Mouse (Mus musculus) hindbrain, embryonic 15.5 days (tissue): ENCODE results near the gene Pkp3. TPM values are rescaled to one million over a fixed set of nuclear protein-coding genes. Genes with fewer than 3 reads are reported as not detected.
A peak's percentile ranks its signal among the peaks of the same experiment; 100 is the strongest.

Source experiments
- ATAC-seq: fragments of 200-750 bp; cut with Nextera tagmentation; 2 replicates; pipeline ENCODE4 v1.8.0; 2017; ENCODE audit warnings: low read depth, moderate number of reproducible peaks, moderate TSS enrichment; ENCODE audit not compliant: low FRiP score
- H3K27ac ChIP-seq: fragments of 300-500 bp; sonication (generic); replicated peaks from 2 replicates; pipeline ENCODE4 v1.5.1; 2015; ENCODE audit warnings: mild to moderate bottlenecking, inconsistent platforms
- H3K27me3 ChIP-seq: fragments of 300-500 bp; sonication (generic); 2 replicates; pipeline ENCODE4 v1.6.1; 2015; ENCODE audit warnings: control low read depth, inconsistent platforms
- H3K36me3 ChIP-seq: fragments of 300-500 bp; sonication (generic); 2 replicates; pipeline ENCODE4 v1.6.1; 2015; ENCODE audit warnings: control low read depth, inconsistent platforms
- H3K4me1 ChIP-seq: fragments of 300-500 bp; sonication (generic); replicated peaks from 2 replicates; pipeline ENCODE4 v1.6.1; 2015; ENCODE audit warnings: control low read depth, inconsistent platforms
- H3K4me2 ChIP-seq: fragments of 300-500 bp; sonication (generic); 2 replicates; pipeline ENCODE4 v1.6.1; 2015; ENCODE audit warnings: moderate library complexity, mild to moderate bottlenecking, inconsistent platforms
- H3K4me3 ChIP-seq: fragments of 300-500 bp; sonication (generic); 2 replicates; pipeline ENCODE4 v1.5.1; 2015; ENCODE audit warnings: mild to moderate bottlenecking, inconsistent platforms
- H3K9ac ChIP-seq: fragments of 300-500 bp; sonication (generic); 2 replicates; pipeline ENCODE4 v1.6.1; 2015; ENCODE audit warnings: inconsistent platforms
- H3K9me3 ChIP-seq: fragments of 300-500 bp; sonication (generic); 2 replicates; pipeline ENCODE4 v1.6.1; 2016; ENCODE audit warnings: control low read depth, inconsistent platforms
- WGBS: fragments of 180-500 bp; shearing (Covaris S2); methylation state at CpG from one replicate; pipeline ENCODE4 v1.1.7; 2015; 5-methylcytosine and 5-hydroxymethylcytosine counted together
- polyA plus RNA-seq: library from polyadenylated mRNA; unstranded; fragments of >200 nt; fragmentation: Nextera tagmentation; extraction: Ambion mirVana; gene quantifications from 2 replicates; pipeline ENCODE4 v1.2.1, GENCODE M21; 2015

Pkp3 gene
- polyA plus RNA-seq, 1 experiment from 2014 or later, result 0.29 TPM

DNA sequence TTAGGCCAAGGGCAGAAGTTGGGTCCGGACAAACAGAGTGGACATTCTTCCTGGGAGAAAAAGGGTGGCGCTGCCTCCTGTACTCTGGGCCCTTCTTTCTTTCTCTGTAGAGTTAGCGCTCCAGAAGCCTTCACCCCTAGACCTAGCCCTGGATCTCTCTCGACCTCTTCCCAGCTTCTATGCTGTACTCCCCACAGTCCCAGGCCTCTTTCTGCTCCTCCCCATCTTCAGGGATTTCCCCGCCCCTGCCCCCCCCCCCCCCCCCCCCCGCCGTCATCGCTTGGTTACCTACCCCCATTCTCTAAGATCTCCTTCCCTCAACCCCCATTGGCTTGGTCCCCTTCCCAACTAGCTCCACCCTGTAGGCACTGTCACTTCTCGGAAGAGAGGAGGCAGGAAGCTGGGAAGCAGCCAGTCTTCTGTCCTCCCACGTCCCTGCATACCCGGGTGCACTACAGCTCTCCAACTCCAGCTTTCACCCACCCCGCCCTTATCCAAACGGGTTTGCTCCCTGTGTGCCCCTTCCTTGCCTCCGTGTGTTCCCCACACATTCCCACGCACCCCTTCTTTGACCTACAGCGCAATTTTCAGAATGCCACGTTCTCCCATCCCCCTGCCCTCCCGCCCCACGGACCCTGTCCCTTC lies 30.3 kb upstream of the Pkp3 start:
- Histone ChIP-seq H3K36me3 (no peaks in the 10 kb centered on the region), H3K27me3 (no peaks in the 10 kb centered on the region), H3K4me3 (peak overlapping the region; percentile 44), H3K4me2 (peak overlapping the region; percentile 92), H3K9me3 (no peaks in the 10 kb centered on the region), H3K27ac (peak overlapping the region; percentile 76), H3K4me1 (peaks cover 14% of the 10 kb centered on the region), H3K9ac (peak overlapping the region; percentile 51)
- WGBS, result 7% methylated on average over 15 of the region's 19 CpGs
- ATAC-seq, result peak; percentile 90

GRCm38 (mm10) chr7:141048226-141049218 lies 29.5 kb upstream of the Pkp3 start:
- peak; percentile 91 for ATAC-seq
- no peaks in the 10 kb centered on the region for H3K36me3 ChIP-seq
- peak overlapping the region; percentile 51 for H3K9ac ChIP-seq
- H3K27ac ChIP-seq, result peak overlapping the region; percentile 76
- WGBS, result 10% methylated on average over 21 of the region's 21 CpGs
- no peaks in the 10 kb centered on the region for H3K9me3 ChIP-seq
- peaks cover 14% of the 10 kb centered on the region for H3K4me1 ChIP-seq
- H3K4me3 ChIP-seq, result peak overlapping the region; percentile 44
- peak overlapping the region; percentile 92 for H3K4me2 ChIP-seq
- H3K27me3 ChIP-seq, result no peaks in the 10 kb centered on the region

GRCm38 (mm10) chr7:141049326-141049725 lies 28.7 kb upstream of the Pkp3 start:
- Histone ChIP-seq H3K9ac (no peak overlapping the region), H3K4me2 (no peak overlapping the region), H3K27me3 (no peaks in the 10 kb centered on the region), H3K36me3 (no peaks in the 10 kb centered on the region), H3K27ac (no peak overlapping the region), H3K9me3 (no peaks in the 10 kb centered on the region), H3K4me1 (peaks cover 14% of the 10 kb centered on the region), H3K4me3 (no peak overlapping the region)
- no peak for ATAC-seq
- 82% methylated on average over 2 of the region's 2 CpGs for WGBS

DNA sequence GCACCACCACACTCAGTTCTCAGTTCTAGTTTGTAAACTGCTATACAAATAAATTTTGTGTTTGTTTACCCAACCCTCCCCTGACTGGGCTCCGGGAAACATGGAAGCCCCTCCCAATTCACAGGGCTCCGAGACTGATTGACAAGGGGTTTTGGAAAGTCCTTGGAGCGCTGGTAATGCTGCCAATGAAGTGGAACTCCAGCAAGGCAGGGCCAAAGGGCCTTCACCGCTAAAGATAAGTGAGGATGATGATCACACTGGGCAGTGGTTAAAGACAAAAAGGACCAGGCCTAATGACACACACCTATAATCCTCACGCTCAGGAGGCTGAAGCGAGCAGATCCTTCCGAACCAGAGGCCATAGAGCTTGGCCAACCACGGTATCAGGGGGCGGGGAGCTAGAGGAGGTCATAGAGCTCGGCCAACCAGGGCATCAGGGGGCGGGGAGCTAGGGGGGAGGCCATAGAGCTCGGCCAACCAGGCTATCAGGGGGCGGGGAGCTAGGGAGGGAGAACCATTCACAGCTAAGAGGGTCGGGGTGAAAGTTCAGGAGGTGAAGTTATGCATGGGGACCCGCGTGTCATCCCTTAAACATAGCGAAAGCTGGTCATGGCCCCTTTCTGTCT lies 26.8 kb upstream of the Pkp3 start:
- H3K27ac ChIP-seq, result no peak overlapping the region
- no peaks in the 10 kb centered on the region for H3K36me3 ChIP-seq
- H3K9me3 ChIP-seq, result no peaks in the 10 kb centered on the region
- WGBS, result 69% methylated on average over 17 of the region's 17 CpGs
- H3K4me2 ChIP-seq, result no peak overlapping the region
- no peak for ATAC-seq
- no peaks in the 10 kb centered on the region for H3K27me3 ChIP-seq
- no peak overlapping the region for H3K9ac ChIP-seq
- H3K4me1 ChIP-seq, result peaks cover 14% of the 10 kb centered on the region
- H3K4me3 ChIP-seq, result no peak overlapping the region

DNA sequence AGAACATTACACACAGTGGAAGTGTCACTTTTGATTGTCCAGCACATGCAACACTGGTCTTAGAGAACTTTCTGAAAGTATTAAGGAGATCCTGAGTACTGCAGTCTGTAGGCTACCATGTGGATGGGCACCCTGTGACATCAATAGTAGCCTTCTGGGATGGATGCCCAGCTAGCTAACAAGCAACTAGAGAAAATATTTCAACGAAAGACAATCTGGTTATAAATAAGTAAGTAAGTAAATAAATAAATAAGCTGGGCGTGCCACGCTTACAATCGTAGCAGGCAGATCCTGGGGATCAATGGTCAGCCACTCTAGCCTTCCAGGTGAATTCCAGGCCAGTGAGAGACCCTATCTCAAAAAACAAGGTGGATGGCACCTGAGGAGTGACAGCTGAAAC lies 26.0 kb upstream of the Pkp3 start:
- no peak overlapping the region for H3K4me2 ChIP-seq
- WGBS, result 96% methylated on average over 4 of the region's 4 CpGs
- H3K36me3 ChIP-seq, result no peaks in the 10 kb centered on the region
- no peak overlapping the region for H3K27ac ChIP-seq
- H3K27me3 ChIP-seq, result no peaks in the 10 kb centered on the region
- H3K4me1 ChIP-seq, result peaks cover 14% of the 10 kb centered on the region
- no peak overlapping the region for H3K4me3 ChIP-seq
- no peaks in the 10 kb centered on the region for H3K9me3 ChIP-seq
- no peak overlapping the region for H3K9ac ChIP-seq
- no peak for ATAC-seq

GRCm38 (mm10) chr7:141052421-141052820 lies 25.6 kb upstream of the Pkp3 start:
- Histone ChIP-seq H3K4me1 (peaks cover 11% of the 10 kb centered on the region), H3K4me3 (no peak overlapping the region), H3K36me3 (no peaks in the 10 kb centered on the region), H3K27me3 (no peaks in the 10 kb centered on the region), H3K9me3 (no peaks in the 10 kb centered on the region), H3K9ac (no peak overlapping the region), H3K27ac (no peak overlapping the region), H3K4me2 (no peak overlapping the region)
- ATAC-seq, result no peak
- WGBS, result 86% methylated on average over 2 of the region's 2 CpGs

DNA sequence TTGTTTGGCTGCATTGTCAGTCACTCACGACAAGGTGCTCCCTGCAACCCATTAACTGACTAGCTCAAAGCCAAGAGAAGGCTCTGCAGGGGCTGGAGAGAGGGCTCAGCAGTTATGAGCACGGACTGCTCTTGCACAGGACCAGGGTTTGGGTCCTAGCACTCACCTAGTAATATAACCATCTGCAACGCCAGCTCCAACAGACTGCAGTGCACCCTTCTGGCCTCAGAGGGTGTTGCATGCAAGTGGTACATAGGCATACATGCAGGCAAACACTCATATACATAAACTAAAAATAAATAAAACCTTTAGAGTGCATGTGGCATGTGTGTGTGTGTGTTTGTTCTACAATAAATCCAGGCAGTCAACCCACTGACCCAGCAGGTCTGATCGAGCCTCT lies 22.2 kb upstream of the Pkp3 start:
- H3K27ac ChIP-seq, result no peak overlapping the region
- H3K9me3 ChIP-seq, result no peaks in the 10 kb centered on the region
- H3K4me3 ChIP-seq, result no peak overlapping the region
- WGBS, result 89% methylated on average over 4 of the region's 4 CpGs
- no peaks in the 10 kb centered on the region for H3K27me3 ChIP-seq
- no peak overlapping the region for H3K4me2 ChIP-seq
- peaks cover 16% of the 10 kb centered on the region for H3K4me1 ChIP-seq
- H3K36me3 ChIP-seq, result no peaks in the 10 kb centered on the region
- no peak for ATAC-seq
- H3K9ac ChIP-seq, result no peak overlapping the region

- H3K4me1 ChIP-seq, result peaks cover 21% of the 10 kb centered on the region
- no peaks in the 10 kb centered on the region for H3K27me3 ChIP-seq
- no peak for ATAC-seq
- 91% methylated on average over 6 of the region's 6 CpGs for WGBS
- no peak overlapping the region for H3K27ac ChIP-seq
- no peaks in the 10 kb centered on the region for H3K9me3 ChIP-seq
- no peak overlapping the region for H3K4me2 ChIP-seq
- no peaks in the 10 kb centered on the region for H3K36me3 ChIP-seq
- no peak overlapping the region for H3K9ac ChIP-seq
- H3K4me3 ChIP-seq, result no peak overlapping the region
These were observed 21.0 kb upstream of the Pkp3 start for GRCm38 (mm10) chr7:141056976-141057375.

DNA sequence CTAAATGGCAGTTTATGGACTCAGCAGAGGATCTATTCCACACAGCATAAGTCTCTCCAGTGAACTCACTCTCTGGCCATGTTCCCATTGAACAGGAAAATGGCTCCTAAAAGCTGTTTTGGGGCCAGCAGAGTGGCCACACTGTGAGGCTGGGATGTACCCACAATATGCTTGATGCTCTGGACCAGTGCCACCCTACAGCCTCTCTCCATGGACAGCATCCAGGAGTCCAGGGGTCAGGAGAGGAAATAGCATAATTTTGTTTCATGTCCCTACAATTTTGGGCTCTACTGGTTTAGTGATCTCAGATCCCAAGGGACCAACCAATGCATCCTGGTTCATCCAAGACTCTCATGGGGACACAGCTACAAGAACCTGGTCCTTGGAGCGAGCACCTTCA lies 20.5 kb upstream of the Pkp3 start:
- WGBS, result 100% methylated on average over 1 of the region's 1 CpGs
- Histone ChIP-seq H3K4me1 (peaks cover 27% of the 10 kb centered on the region), H3K36me3 (no peaks in the 10 kb centered on the region), H3K9me3 (no peaks in the 10 kb centered on the region), H3K4me2 (no peak overlapping the region), H3K9ac (no peak overlapping the region), H3K27ac (no peak overlapping the region), H3K4me3 (no peak overlapping the region), H3K27me3 (no peaks in the 10 kb centered on the region)
- no peak for ATAC-seq

DNA sequence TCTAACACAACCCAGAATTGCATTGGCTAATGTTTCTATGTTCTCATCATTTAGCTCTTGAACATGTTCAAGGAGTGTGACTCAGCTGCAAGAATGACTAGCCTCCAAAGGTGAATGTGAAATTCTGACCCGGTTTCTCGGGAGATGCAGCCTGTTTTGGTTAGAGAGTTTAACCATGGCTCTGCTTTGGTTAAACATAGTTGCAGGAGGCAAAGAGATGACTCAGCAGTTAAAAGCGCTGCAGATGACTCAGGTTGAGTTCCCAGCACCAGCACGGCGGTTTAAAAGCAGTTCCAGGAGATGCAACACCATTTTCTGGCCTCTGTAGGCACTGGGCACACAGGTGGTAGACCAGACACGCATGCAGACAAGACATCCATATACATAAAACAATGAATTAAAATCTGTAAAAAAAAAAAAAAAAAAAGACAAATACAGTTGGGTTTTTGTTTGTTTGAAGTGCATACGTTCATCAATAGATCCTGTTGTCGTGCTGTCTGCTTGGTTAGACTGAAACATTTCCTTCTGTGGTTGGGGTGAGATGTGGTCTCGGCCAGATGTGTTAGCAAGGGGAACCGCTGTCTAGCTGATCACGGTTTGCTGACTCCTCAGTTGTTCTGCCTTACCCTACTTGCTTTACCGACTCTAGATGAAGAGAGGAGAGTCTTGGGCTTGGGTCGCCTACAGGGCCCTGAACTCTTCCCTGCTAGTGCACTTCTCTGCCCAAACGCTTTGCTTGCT lies 19.2 kb upstream of the Pkp3 start:
- Histone ChIP-seq H3K4me2 (no peak overlapping the region), H3K27ac (no peak overlapping the region), H3K4me1 (peaks cover 34% of the 10 kb centered on the region), H3K4me3 (no peak overlapping the region), H3K9ac (no peak overlapping the region), H3K9me3 (no peaks in the 10 kb centered on the region), H3K27me3 (no peaks in the 10 kb centered on the region), H3K36me3 (0 out of 2 replicates have a peak, but pooled peaks cover 2% of the 10 kb centered on the region)
- no peak for ATAC-seq
- 95% methylated on average over 14 of the region's 14 CpGs for WGBS

DNA sequence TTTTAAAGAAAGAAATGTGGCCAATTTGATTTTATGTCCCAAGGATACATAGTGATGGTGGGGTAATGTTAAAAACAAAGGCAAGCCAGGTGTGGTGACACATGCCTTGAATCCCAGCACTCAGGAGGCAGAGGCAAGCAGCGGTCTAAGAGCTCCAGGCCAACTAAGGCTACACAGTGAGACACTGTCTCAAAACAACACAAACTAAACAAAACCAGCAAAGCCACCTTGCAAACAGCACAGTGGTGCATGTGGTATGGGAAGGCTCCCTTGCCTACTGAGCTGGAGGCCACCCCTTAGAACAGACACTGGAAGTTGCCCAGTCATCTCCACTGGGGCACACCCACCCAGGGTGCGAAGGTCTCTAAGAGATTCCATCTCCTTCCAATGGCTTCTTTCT lies 18.1 kb upstream of the Pkp3 start:
- Histone ChIP-seq H3K9ac (peak overlapping the region; percentile 94), H3K9me3 (no peaks in the 10 kb centered on the region), H3K27me3 (no peaks in the 10 kb centered on the region), H3K4me3 (peak overlapping the region; percentile 76), H3K36me3 (peaks cover 12% of the 10 kb centered on the region; the same call in 1 of the 2 replicates), H3K27ac (peak overlapping the region; percentile 94), H3K4me1 (peaks cover 34% of the 10 kb centered on the region), H3K4me2 (peak overlapping the region; percentile 62)
- WGBS, result 58% methylated on average over 2 of the region's 2 CpGs
- peak; percentile 2; the same call in 1 of the 2 replicates for ATAC-seq
